Mouse (Mus musculus) lung, adult 2 months (tissue): ENCODE results near the gene Maats1. TPM values are rescaled to one million over a fixed set of nuclear protein-coding genes. Genes with fewer than 3 reads are reported as not detected.
A peak's percentile ranks its signal among the peaks of the same experiment; 100 is the strongest.

Source experiments
- DNase-seq: peaks from one replicate; pipeline ENCODE4 v3.0.0; 2022
- H3K4me1 ChIP-seq: fragments of 200-500 bp; 2 replicates; pipeline ENCODE4 v1.6.1; 2011; ENCODE audit warnings: low read length; ENCODE audit not compliant: control insufficient read depth, insufficient read depth
- H3K4me3 ChIP-seq: fragments of 200-500 bp; replicated peaks from 2 replicates; pipeline ENCODE3; 2011; ENCODE audit warnings: low read depth, mild to moderate bottlenecking, control low read depth, low read length; ENCODE audit errors: extremely low read depth
- CTCF ChIP-seq: fragments of 200-500 bp; IDR thresholded peaks from 2 replicates; pipeline ENCODE4 v1.5.1; 2011; ENCODE audit warnings: mild to moderate bottlenecking, low read length, control low read depth; ENCODE audit not compliant: insufficient read depth
- POLR2A ChIP-seq: fragments of 200-500 bp; IDR thresholded peaks from 2 replicates; pipeline ENCODE4 v1.6.1; 2011; ENCODE audit warnings: low read depth, mild to moderate bottlenecking, control low read depth, low read length, borderline replicate concordance; ENCODE audit errors: extremely low read depth
- WGBS: fragments of 180-500 bp; shearing (Covaris S2); methylation state at CpG from one replicate; pipeline ENCODE4 v1.1.7; 2018; 5-methylcytosine and 5-hydroxymethylcytosine counted together
- polyA plus RNA-seq: library from polyadenylated mRNA; depleted of rRNA; stranded (reverse); fragments of >200 nt; gene quantifications from 2 replicates; pipeline ENCODE4 v1.2.3, GENCODE M21; 2012

Gene Maats1
- polyA plus RNA-seq, 1 experiment, result 2.5 TPM

DNA sequence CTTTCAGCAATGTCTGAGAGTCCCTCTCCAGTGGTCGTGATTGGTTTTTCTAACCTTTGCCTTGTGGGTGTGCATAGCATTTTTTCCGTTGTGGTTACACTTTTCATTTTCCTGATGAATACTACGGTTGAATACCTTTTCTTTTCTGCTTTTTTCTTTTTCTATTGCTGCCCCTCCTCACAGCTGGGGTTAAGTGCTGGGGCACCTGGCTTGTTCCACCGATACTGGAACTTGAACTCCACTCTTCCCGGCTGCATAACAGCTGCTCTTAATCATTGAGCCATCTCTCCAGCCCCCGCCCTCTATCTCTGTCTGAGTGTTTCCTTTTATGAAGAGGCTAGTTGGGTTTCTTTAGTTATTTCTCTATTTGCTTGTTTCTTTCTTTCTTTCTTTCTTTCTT is 37.1 kb upstream of the Maats1 start:
- TF ChIP-seq CTCF, result no peak
- TF ChIP-seq POLR2A, result no peak
- 36% methylated on average over 6 of the region's 6 CpGs for WGBS
- no peak for DNase-seq
- no peak overlapping the region for H3K4me3 ChIP-seq
- H3K4me1 ChIP-seq, result no peaks in the 10 kb centered on the region

DNA sequence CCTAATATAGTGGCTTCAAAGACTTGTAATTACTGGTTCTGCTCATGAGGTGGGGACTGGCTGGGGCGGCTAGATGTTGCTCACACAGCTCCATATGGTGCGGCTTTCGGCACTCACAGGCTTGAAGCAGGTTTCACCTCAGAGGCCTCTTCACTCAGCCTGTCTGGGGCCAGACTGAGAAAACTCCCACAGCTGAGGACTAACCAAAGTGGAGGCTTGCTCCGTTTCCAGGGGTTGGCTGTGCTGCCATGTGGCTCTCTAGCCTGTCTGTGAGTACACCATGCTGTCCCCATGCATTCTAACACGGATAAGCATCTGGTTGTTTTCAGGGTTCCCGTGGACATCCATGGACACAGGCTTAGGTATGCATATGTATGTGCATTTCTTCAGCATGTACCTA is 36.6 kb upstream of the Maats1 start:
- H3K4me1 ChIP-seq, result no peaks in the 10 kb centered on the region
- TF ChIP-seq POLR2A (no peak), CTCF (no peak)
- 85% methylated on average over 6 of the region's 6 CpGs for WGBS
- H3K4me3 ChIP-seq, result no peak overlapping the region
- DNase-seq, result no peak

DNA sequence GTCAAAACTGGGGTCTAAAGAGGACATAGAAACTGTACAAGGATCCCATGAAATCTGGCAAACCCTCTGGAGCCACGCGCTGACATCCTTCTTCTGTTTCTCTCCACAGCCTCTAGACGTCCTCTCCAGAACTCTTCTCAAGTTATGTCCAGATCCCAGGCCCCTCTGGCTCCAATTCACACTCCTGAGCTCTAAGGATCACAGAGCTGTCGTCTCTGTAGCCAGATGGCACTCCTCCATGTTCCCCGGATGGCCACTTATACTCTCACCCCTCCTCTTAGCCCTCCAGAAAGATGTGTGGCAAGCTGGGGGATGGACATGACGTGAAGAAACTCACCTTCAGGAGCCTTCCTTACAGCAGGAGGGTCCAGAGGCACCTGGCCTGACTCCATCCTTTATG is 35.6 kb upstream of the Maats1 start:
- WGBS, result 79% methylated on average over 6 of the region's 6 CpGs
- Histone ChIP-seq H3K4me3 (no peak overlapping the region), H3K4me1 (no peaks in the 10 kb centered on the region)
- DNase-seq, result no peak
- TF ChIP-seq POLR2A (no peak), CTCF (no peak)

GRCm38 (mm10) chr16:38376841-38377249 is 34.9 kb upstream of the Maats1 start:
- Histone ChIP-seq H3K4me3 (peak overlapping the region; percentile 59), H3K4me1 (no peaks in the 10 kb centered on the region)
- WGBS, result 27% methylated on average over 8 of the region's 8 CpGs
- no peak for DNase-seq
- TF ChIP-seq CTCF, result no peak
- TF ChIP-seq POLR2A, result no peak

DNA sequence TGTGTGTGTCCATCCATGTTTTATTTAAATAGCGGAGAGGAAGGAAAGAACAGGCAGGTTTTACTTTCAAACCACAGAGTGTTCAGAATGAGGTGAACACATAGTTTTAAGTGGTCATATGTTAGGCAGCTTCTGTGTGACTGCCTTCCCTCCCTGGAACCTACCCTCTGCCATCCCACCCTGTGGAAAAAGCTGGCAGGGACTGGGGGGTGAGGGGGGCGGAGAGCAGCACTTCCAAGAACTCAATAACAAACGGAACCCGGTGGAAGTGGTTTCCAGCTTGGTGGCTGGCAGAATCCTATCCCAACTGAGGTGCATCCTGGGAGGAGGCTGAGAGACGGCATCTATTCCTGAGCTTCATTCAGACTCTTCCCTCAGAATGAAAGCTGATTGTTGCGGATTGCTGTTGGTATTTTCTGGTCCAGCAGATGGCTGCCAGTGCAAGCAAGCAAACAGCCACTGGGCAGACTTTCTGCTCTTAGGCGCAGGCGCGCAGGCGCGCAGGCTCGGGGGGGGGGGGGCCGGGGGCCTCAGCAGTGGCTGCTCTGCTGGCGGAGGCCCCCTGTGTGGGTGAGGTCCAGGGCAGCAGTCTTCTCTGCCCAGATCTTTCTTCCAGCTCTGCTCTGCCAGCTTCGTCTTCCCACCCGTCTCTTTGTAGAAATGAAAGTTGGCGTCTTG is 34.4 kb upstream of the Maats1 start:
- peak overlapping the region; percentile 59 for H3K4me3 ChIP-seq
- 27% methylated on average over 17 of the region's 17 CpGs for WGBS
- no peaks in the 10 kb centered on the region for H3K4me1 ChIP-seq
- peak; percentile 20 for DNase-seq
- peak; percentile 24; the same call in 1 of the 2 replicates for TF ChIP-seq CTCF
- TF ChIP-seq POLR2A, result 0 out of 2 replicates have a peak, but pooled peaks have one; percentile 13

DNA sequence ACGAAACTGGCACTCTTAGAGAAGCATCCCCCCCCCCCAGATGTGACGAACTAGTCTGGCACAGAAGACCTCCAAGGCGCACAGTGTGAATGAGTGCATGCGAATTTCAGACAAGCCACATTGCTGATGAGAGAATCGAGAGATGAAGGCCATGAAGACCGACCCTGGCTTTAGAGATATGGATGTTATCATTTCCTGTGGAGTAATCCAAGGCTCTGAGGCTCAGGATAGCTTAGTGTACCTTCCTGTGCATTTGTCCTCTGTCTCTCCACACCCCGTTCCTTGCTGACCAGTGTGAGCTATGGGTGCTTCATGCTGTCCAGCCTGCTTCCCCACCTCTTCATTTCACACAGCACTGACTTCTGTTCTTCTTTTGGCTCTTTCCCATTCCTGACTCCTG is 33.2 kb upstream of the Maats1 start:
- Histone ChIP-seq H3K4me3 (no peak overlapping the region), H3K4me1 (no peaks in the 10 kb centered on the region)
- 73% methylated on average over 7 of the region's 7 CpGs for WGBS
- no peak for DNase-seq
- no peak for TF ChIP-seq POLR2A
- no peak for TF ChIP-seq CTCF

DNA sequence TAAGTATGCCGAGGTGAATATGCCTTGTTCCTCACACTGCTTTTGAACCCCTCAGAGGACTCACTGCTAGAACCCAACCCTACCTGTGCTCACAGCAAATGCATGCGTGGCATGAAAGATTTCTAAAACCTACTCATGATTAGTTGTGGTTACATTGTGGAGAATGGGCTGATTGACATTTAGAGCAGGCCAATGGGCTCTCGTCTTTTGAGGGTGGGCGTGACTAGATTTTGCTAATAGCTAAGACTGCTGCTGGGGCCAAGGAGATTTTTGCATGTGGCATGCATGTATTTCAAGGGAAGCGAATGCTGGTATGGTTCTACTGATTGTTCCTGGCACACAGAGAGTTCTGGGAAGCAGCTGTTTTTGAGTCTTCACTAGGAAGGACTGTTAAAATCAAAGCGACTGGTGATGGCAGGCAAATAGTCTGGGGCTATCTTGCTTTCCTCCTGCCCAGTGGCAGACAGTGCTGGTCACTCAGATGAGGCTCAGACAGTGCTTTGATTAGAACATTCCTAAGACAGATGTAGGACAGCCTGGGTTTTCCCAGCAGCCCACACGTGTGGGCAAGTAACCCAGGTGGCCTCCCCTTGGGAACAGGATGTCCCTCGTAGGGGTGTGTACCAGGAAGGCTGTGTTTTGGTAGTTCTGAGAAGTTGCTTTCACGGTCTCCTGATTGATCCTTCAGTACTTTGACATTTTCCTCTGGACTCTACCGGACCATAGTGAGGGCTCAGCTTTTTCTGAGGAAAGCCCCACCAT is 32.6 kb upstream of the Maats1 start:
- no peak for TF ChIP-seq CTCF
- no peak for TF ChIP-seq POLR2A
- Histone ChIP-seq H3K4me3 (no peak overlapping the region), H3K4me1 (no peaks in the 10 kb centered on the region)
- no peak for DNase-seq
- WGBS, result 76% methylated on average over 10 of the region's 10 CpGs

GRCm38 (mm10) chr16:38373941-38374340 is 32.0 kb upstream of the Maats1 start:
- no peak for DNase-seq
- TF ChIP-seq CTCF, result no peak
- no peak for TF ChIP-seq POLR2A
- Histone ChIP-seq H3K4me1 (no peaks in the 10 kb centered on the region), H3K4me3 (no peak overlapping the region)
- WGBS, result 84% methylated on average over 16 of the region's 16 CpGs

DNA sequence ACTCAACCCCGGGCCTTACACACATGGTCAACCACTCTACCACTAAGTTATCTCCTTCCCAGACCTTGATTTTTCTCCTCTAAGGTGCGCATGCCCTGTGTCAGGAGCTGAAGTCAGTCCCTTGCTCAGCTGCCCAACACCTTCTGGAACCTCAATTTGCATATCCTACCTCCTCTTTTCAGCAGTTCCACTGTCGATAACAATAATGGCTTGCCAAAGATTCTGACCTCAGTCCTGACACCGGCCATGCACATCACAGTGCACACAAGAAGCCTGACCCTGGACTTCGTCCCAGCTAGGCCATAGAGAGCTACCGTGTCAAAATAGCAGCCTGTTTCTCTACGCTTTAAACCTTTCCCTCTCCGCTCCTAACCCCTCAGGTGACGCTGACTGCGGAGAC is 31.5 kb upstream of the Maats1 start:
- DNase-seq, result no peak
- no peak overlapping the region for H3K4me3 ChIP-seq
- TF ChIP-seq POLR2A, result no peak
- TF ChIP-seq CTCF, result no peak
- no peaks in the 10 kb centered on the region for H3K4me1 ChIP-seq
- 84% methylated on average over 10 of the region's 10 CpGs for WGBS

- no peak for DNase-seq
- WGBS, result 92% methylated on average over 4 of the region's 4 CpGs
- Histone ChIP-seq H3K4me3 (no peak overlapping the region), H3K4me1 (no peaks in the 10 kb centered on the region)
- TF ChIP-seq POLR2A (no peak), CTCF (no peak)
Observed at GRCm38 (mm10) chr16:38372876-38373275, 30.9 kb upstream of the Maats1 start.
